Mouse (Mus musculus) spleen, embryonic (tissue): ENCODE measurements around the gene Cnn1.
"Not testable (repeated sequence)": the region's sequence is repeated elsewhere in the genome, so short reads cannot be mapped to it uniquely, and the experiment has no call there.

ENCODE experiments used
- CTCF ChIA-PET: fragments of 350-600 bp; sonication (Branson Sonifier 250); formaldehyde crosslinking; loops from one replicate; lab custom pipeline; 2022; lab: Charles Lee

Cnn1 gene

DNA sequence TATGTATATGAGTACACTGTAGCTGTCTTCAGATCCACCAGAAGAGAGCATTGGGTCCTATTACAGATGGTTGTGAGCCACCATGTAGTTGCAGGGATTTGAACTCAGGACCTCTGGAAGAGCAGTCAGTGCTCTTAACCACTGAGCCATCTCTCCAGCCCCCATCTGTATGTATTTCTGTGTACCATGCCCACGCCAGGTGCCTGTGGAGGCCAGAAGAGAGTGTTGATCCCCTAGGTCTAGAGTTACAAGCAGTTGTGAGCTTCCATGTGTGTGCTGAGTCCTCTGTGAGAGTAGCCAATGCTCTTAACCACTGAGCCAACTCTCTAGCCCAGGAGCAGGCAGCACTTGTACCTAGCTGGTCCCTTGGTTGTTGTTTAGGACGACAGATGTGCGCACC is 25.2 kb downstream of the Cnn1 start:
- CTCF ChIA-PET: interaction anchor here (0.9 to 1.3 kb wide), 2 partner anchors 10 to 14 kb away, joined by 4 read pairs; no protein-coding TSS in a partner anchor

GRCm38 (mm10) chr9:22125246-22126027 is 26.4 kb downstream of the Cnn1 start:
- CTCF ChIA-PET: interaction anchor here (1.0 to 1.3 kb wide), 2 partner anchors 8 to 13 kb away, joined by 4 to 5 read pairs; no protein-coding TSS in a partner anchor

- CTCF ChIA-PET: interaction anchor here (0.5 to 2.1 kb wide), 4 partner anchors 8 to 13 kb away, joined by 3 to 5 read pairs (median 4); no protein-coding TSS in a partner anchor
These were observed 32.4 kb downstream of the Cnn1 start for GRCm38 (mm10) chr9:22131226-22131981.

DNA sequence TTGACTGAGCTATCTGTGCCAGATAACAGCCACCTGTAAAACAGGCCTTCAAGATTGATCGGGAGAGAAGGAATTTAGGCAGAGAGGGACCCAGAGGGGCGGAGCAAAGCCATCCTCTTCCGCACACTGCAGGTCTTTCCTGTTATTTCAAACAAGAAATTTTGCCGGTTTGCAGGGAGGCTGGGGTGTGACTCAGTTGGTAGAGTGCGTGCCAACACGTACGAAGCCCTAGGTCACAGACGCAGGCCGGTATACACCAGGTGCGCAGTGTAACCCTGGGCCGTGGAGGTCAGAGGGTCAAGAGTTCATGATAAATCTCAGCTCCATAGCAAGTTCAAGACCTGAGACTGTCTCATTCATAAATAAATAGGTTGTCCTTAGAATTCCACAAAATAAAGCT is 33.2 kb downstream of the Cnn1 start:
- CTCF ChIA-PET: interaction anchor here (0.5 to 2.1 kb wide), 2 partner anchors 9 to 14 kb away, joined by 3 to 5 read pairs; no protein-coding TSS in a partner anchor

DNA sequence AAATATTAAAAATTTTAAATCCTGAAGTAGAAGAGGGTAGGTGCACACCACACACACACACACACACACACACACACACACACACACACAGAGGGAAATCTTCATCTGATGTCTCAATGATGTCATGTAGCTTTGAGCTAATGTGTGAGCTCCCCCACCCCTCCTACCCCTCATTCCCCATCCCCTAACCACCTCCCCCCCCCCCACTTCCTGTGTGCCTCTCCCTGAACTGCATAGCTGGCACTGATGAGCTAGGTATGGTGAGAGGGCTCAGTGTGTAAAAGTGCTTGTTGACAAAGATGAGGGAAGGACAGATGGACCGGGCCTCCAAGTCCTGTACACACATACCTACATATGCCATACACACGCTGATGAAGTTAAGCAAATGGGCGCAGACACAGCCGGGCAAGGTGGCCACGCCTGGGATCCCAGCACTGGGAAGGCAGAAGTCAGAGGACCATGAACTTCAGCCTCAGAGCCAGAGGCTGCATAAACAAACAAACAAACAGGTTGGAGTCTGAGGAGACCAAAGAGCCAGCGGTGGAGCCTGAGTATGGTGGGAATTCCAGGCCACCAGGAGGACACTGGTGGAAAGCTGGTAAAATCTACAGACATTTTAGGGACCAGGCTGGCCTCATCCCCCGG is 35.4 kb downstream of the Cnn1 start:
- CTCF ChIA-PET: interaction anchor here (0.7 to 1.0 kb wide), 2 partner anchors 10 to 17 kb away, joined by 3 to 4 read pairs; partner anchors contain the start of gene Elof1

DNA sequence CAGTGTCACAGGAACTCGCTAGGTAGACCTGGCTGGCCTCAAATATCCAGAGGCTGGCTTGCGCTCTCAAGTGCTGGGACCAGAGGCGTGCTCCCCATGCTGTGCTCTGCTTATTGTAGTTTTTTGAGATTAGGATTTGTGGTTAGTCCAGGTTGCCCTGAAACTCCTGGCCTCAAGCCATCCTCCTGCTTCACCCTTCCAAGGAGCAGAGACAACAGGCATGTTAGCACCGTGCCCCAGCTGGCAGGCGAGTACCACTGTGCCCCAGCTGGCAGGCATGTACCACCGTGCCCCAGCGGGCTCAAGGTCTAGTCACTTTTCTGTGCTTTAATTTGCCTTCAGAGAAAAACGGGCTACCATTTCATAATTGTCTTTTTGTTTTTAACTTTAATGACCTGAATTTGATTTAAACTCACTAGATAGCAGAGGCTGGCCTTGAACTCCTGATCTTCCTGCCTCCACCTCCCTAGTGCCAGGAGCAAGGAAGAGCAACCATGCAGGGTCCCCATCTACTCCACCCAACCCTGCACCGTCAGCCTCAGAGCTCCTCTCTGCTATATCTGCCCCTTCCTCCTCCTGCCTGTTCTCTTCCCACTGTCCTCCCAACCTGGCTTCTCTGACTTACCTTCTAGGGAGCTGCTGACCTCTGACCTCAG is 36.1 kb downstream of the Cnn1 start:
- CTCF ChIA-PET: no interaction called here

- CTCF ChIA-PET: no interaction called here
These were observed 36.8 kb downstream of the Cnn1 start, which contains the start of gene Acp5 for GRCm38 (mm10) chr9:22135644-22136390. Acp5 (minus strand) TSS chr9:22135711.

- CTCF ChIA-PET: no interaction called here
These were observed 37.9 kb downstream of the Cnn1 start for GRCm38 (mm10) chr9:22136765-22137547.

DNA sequence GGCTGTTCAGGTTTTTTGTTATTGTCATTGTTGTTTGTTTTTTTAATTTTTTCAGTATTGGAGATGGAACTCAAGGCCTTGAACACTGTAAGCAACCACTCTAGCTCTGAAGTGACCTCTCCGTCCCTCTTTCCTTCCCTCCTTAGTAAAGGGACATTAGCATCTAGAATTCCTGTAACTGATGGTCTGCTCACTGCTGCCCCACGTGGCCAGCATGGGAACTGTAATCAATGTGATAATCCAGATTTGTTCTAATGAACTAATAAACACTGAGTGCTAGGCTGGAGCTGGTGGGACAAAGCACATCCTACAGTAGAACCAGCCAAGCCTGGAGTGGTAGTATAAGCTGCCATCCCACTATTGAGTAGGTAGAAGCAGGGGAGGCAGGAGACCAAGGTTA is 39.5 kb downstream of the Cnn1 start:
- CTCF ChIA-PET: interaction anchor here (0.8 to 1.0 kb wide), 2 partner anchors 14 to 53 kb away, joined by 3 to 4 read pairs; no protein-coding TSS in a partner anchor

- CTCF ChIA-PET: interaction anchor here (0.6 to 1.7 kb wide), 2 partner anchors 9 to 138 kb away, joined by 3 to 4 read pairs; no protein-coding TSS in a partner anchor
These were observed 40.7 kb downstream of the Cnn1 start for GRCm38 (mm10) chr9:22139746-22140145.

DNA sequence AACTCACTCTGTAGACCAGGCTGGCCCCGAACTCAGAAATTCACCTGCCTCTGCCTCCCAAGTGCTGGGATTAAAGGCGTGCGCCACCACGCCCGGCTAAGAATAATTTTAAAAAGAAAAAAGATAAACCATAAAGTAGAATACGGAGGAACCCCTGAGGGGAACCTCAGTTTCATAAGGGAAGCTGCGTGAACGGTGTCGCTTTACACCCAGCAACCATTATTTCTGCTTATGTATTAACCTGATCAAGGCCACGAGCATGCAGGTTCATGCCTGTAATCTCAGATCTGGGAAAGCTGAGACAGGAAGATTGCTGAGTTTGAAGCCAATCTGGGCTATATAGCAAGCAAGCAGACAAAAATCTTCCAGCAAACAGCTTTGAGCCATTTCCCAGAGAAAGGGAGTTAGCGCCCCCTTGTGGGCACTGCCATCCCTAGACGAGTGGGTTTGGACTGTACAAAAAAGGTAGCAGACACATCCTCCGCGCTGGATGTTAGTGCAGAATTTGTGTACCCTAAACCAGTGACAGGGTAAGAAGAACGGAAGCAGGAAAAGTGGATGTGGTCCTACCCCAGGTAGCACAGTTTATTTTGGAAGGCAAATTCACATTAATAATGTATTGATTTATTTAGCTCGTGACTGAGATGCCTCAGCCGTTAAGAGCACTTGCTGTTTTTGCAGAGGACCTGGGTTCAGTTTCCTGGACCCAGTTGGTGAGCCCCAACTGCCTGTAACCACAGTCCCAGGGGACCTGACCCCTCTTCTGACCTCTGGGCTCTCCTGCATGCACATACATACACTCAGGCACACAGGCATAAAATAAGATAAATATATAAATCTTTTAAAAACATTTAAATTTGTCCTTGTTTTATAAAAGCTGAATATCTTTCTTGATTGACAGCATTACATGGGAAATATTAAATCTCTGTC is 44.4 kb downstream of the Cnn1 start:
- CTCF ChIA-PET: interaction anchor here (0.7 to 1.3 kb wide), 5 partner anchors 25 to 77 kb away, joined by 3 to 7 read pairs (median 5); no protein-coding TSS in a partner anchor

- CTCF ChIA-PET: interaction anchor here (0.6 to 1.0 kb wide), 3 partner anchors 28 to 59 kb away, joined by 3 to 4 read pairs (median 3); partner anchors contain the start of gene Ecsit
These were observed 45.4 kb downstream of the Cnn1 start for GRCm38 (mm10) chr9:22144304-22144965.

DNA sequence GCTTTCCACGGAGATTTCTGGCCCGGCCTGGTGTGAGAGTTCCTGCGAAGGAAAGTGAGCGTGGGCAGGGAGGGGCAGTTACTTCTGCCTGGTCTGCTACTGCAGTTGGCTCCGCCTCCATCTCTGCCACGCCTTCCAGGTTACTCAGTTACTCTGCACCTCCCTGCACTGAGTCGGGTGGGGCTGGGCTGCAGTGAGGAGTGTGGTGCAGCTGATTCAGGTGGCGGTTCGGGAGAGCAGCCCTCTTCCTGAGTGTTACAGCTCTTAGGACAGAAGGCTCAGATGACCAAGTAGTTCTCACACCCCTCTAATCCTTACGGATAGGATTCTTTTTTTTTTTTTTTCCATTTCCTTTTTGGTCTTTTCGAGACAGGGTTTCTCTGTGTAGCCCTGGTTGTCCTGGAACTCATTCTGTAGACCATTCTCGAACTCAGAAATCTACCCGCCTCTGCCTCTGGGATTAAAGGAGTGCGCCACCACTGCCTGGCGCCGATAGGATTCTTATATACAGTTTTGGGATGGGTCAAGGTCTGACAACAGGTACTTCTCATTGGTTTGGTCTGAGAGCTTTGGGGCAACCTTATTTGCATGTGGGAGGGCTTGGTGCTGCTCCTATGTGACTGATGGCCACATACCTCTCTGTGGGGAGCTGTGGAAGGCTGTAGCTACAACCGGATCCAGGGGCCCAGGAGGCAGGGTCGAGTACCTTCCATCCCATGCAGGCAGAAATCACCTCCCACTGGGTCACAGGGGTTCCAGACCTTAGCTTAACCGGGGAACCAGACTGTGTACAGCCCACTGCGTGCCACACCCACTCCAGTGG is 50.6 kb downstream of the Cnn1 start:
- CTCF ChIA-PET: interaction anchor here (0.7 kb wide), 1 partner anchor 105 kb away, joined by 4 read pairs; no protein-coding TSS in a partner anchor

DNA sequence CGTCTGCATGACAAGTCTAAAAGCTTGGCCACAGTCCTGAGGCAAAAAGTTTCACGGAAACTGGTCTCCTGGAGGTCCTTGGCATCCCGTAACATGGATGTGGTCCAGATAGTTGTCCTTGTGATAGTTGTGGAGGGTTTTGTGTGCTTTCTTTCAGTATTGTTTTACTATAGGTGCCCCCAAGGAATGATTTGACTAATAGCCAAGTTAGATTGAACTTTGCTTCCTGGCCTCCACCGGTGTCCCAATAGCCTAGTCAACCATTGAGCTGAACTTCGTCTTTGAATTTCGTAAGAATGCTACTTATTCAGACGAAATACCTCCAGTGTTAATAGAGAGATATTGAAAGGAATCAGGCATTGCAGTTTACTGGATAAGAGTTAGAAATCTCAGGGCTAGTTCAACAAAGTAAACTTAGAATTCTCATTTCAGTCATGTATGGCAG is 51.3 kb downstream of the Cnn1 start:
- CTCF ChIA-PET: not testable (repeated sequence)

DNA sequence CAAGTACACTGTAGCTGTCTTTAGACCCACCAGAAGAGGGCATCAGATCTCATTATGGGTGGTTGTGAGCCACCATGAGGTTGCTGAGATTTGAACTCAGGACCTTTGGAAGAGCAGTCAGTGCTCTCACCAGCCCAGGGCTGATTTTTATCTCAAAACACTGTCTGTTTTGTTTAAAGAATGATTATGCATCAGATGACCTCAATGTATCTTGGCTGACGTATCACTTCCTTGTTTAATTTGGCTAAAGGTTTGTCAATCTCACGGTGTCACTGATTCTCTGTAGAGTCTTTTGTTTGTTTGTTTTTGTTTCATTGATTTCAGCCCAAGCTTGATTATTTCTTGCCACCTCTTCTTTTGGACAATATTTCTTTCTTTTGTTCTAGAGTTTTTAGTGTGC is 51.9 kb downstream of the Cnn1 start:
- CTCF ChIA-PET: interaction anchor here (1.5 kb wide), 1 partner anchor 32 kb away, joined by 6 read pairs; no protein-coding TSS in a partner anchor

- CTCF ChIA-PET: interaction anchor here (0.6 kb wide), 1 partner anchor 1518 kb away, joined by 3 read pairs; no protein-coding TSS in a partner anchor
These were observed 54.8 kb downstream of the Cnn1 start for GRCm38 (mm10) chr9:22153810-22154209.
